Mouse (Mus musculus): Measurements from ENCODE around the gene Rab39b. TPM values are rescaled to one million over a fixed set of nuclear protein-coding genes. Genes with fewer than 3 reads are reported as not detected.

Rab39b gene
- 0.11 to 0.49 TPM in 2 of 3 replicates, not detected in the other for total RNA-seq (2017)

DNA sequence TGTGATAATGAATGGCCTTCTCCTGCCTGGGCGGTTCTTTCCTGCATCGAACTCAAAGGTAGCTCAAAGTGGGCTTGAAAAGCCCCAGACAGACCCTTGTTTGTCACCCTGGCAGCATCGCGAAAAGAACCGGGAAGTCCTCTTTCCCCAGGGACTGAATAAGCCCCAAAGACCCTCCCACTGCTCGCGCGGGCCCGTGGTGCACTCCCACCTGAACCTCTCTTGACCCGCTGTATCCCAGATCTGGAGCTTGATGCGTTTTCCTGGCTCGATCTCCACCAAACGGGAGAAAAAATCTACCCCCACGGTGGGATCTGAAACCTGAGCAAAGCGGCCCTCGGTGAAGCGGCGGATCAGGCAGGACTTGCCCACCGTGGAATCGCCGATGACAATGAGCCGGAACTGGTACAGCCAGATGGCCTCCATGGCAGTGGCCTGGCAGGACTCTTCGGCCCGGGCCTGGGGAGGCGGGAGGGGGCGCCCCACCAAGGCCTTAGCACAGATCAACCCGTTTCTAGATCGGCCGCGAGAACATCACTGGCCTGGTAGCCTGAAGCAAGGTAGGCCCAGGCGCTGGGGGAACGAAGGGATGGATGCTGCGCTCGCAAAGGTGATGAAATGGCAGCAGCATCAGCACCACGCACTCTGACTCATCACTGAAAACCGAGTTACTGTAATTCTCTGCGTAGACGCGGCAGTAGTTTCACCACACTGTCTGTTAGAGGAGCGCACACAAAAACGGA is at the start of gene Rab39b:
TSS of gene Rab39b (minus strand) at position 650 of the 743 bp plus-strand sequence.
- ATAC-seq (replicated peaks; ENCODE audit: insufficient number of reproducible peaks, low FRiP score, low TSS enrichment, poor library complexity, severe bottlenecking): no peak

DNA sequence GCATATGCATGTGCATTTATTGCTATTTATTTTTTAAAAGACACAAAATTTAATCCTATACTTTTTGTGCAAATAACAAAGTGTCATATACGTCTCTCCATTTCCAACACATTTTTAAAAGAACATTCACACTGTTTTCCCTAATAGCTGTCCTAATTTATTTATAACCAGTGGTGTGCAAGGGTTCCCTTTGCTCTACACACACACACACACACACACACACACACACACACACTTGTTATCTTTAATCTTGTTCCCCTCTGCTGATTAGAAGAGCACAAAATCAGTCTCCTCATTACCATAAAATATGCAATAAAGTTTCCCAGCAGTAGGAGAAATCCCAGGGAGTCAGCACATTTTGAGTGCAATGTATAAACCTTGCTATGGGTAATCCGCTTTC is 508 bp upstream of the Rab39b start:
- ATAC-seq (replicated peaks; ENCODE audit: insufficient number of reproducible peaks, low FRiP score, low TSS enrichment, poor library complexity, severe bottlenecking): no peak

Other genes starting within 250 kb of the Rab39b start
- gene Fundc2, start 195.8 kb downstream of the Rab39b start, total RNA-seq (2017): 12.1 to 19.3 TPM (median 17.4 TPM) in 3 replicates
- 0.10 TPM in 2 of 3 replicates, not detected in the other for gene F8, start 195.6 kb downstream of the Rab39b start, total RNA-seq (2017)
- gene Cmc4, start 161.6 kb downstream of the Rab39b start, total RNA-seq (2017): 7.1 to 17.9 TPM (median 7.3 TPM) in 3 replicates
- 11.3 to 38.8 TPM (median 13.1 TPM) in 3 replicates for gene Mtcp1, start 161.6 kb downstream of the Rab39b start, total RNA-seq (2017)
- gene Brcc3, start 161.6 kb downstream of the Rab39b start, total RNA-seq (2017): 30.2 to 38.9 TPM (median 34.0 TPM) in 3 replicates
- gene Vbp1, start 63.9 kb downstream of the Rab39b start, total RNA-seq (2017): 112 to 152 TPM (median 121 TPM) in 3 replicates

Data from monocyte, adult 5-6 weeks (primary cell).